Mouse (Mus musculus): ENCODE results near the gene Srcap.

The Srcap gene

DNA sequence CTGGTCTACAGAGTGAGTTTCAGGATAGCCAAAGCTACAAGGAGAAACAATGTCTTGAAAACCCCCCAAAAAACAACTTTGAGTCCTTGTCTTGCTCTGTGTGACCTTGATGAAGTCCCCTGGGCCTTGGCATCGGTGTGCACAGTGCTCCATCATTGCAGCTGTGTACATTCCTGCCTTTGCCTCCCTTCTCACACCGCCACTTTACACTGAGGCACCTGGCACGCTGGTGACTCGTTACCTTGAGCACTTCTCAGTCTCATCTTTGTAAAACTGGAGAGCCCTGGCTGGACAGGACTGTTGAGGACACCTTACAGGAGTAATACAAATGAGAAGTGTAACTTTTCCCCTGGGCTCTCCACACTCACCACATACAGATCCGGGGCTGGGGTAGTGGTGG is 75.4 kb downstream of the Srcap start:
- CTCF ChIA-PET: interaction anchor here in 1 of 4 experiments (0.7 kb wide), 1 partner anchor 90 kb away, joined by 3 read pairs; no protein-coding TSS in a partner anchor
- POLR2A ChIA-PET: interaction anchor here in 2 of 4 experiments (1.3 to 2.4 kb wide), 4 partner anchors 11 to 325 kb away, joined by 3 to 11 read pairs (median 6); partner anchors contain the start of gene Kat8 (in 1 of the 2)

DNA sequence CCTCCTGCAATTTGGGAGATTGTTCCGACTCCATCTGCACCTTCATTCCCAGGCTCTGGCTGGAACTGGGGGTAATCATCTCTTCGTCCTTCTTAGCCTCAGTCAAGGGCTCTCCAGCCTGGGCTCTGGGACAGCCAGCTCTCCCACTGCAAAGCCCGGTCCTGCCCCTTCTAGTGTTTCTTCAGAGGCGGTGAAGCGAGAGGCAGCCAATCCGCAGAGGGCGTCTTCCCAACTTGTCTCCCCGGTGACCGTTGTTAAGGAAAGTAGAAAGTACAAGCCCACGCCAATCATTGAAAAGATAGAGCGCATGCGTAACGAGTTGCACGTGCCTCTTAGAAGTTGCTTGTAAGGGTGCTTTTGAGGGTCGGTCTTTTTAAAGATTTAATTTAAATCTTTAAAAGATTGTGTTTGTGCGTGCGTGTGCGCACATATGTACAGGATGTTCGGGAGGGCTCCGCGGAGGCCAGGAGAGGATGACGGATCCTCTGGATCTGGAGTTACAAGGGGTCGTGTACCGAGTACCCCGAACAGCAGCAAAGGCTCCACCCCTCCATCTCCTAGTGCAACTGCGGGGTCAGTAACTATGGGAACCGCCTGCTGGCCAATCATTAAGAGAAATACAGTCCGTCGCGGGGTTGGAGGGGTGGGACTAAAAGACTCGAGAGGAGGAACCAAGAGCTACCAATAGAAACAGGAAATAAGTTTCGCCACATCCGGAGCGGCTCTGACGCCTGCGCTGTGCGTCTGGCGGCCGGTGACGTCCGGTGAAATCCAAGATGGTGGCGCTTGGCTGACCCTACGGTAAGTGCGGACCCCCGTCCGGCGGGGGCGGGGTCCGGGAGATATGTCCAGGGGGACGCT is 76.5 kb downstream of the Srcap start, which contains the start of the genes Ccdc189 and Rnf40:
Gene Ccdc189, minus strand, starts transcription at position 585 of the 861 bp plus-strand sequence.
Gene Rnf40, plus strand, starts transcription at position 757 of the 861 bp plus-strand sequence.
- ChIA-PET POLR2A (interaction anchor here (0.6 to 6.8 kb wide), 75 partner anchors 9 to 784 kb away, joined by 3 to 52 read pairs (median 4); partner anchors contain the start of genes Phkg2 (in 2 of the 4), Bcl7c (in 1 of the 4), Dctpp1 (in 1 of the 4) and Fbrs (in 1 of the 4)), CTCF (interaction anchor here (0.5 to 1.0 kb wide), 7 partner anchors 8 to 253 kb away, joined by 3 to 4 read pairs (median 3); partner anchors contain the start of gene Bcl7c (in 1 of the 4))

DNA sequence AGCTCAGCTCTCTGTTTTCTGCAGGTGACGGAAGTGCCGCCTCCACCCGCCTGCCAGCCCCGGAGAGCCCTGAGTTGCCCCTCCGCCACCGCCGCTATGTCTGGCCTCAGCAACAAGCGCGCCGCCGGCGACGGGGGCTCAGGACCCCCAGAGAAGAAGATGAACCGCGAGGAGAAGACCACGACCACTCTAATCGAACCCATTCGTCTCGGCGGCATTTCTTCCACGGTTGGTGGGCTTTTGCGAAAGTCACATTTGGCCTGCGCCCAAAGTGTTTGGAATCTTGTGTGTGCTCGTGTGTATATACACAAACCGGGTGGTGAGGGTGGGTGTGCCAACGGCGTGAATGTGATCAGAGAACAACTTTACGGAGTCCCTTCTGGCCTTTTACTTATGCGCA is 77.1 kb downstream of the Srcap start:
- ChIA-PET CTCF (interaction anchor here in 3 of 4 experiments (0.5 to 1.0 kb wide), 3 partner anchors 14 to 120 kb away, joined by 3 to 4 read pairs (median 4); partner anchors contain the start of gene Bcl7c (in 1 of the 3)), POLR2A (interaction anchor here (0.6 to 6.8 kb wide), 63 partner anchors 8 to 784 kb away, joined by 3 to 52 read pairs (median 5); partner anchors contain the start of genes Phkg2 (in 2 of the 4), Bcl7c (in 1 of the 4), Dctpp1 (in 1 of the 4) and Fbrs (in 1 of the 4))

DNA sequence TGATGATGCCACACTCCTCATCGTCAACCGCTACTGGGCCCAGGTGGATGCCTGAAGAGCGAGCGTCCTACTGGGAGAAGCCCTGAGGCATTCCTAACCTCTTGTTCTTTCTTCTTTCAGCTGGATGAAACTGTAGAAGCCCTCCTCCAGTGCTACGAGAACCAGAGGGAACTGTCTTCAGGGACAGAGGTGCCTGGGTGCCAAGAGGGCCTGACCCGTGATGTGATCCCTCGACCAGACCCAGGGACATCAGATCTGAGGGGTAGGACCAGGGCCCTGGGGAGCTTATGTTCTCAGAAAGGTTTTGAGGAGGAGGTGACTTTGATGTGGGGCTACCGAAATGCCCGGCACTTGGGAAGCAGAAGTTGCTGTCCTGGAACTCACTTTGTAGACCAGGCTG is 77.9 kb downstream of the Srcap start:
- CTCF ChIA-PET: no interaction called here
- POLR2A ChIA-PET: interaction anchor here in 3 of 4 experiments (0.7 to 6.8 kb wide), 14 partner anchors 9 to 407 kb away, joined by 3 to 52 read pairs (median 6); partner anchors contain the start of genes Phkg2 (in 2 of the 3) and Fbrs (in 1 of the 3)

DNA sequence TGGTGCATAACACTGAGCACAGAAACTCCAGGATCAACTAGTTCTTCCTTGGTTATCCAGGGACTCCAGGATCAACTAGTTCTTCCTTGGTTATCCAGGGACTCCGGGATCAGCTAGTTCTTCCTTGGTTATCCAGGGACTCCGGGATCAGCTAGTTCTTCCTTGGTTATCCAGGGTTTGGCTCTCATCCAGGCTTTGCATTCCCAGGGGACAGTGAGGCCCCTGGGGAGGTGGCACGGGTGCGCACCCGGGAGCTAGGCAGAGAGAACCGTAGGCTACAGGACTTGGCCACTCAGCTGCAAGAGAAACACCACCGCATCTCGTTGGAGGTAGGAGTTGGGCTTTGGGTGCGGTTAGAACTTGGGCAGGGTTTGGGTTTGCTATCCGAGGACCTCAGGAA is 79.3 kb downstream of the Srcap start:
- CTCF ChIA-PET: interaction anchor here in 2 of 4 experiments (0.6 to 0.7 kb wide), 3 partner anchors 8 to 183 kb away, joined by 3 to 4 read pairs (median 3); no protein-coding TSS in a partner anchor
- POLR2A ChIA-PET: interaction anchor here in 3 of 4 experiments (0.6 to 6.8 kb wide), 26 partner anchors 8 to 331 kb away, joined by 3 to 52 read pairs (median 4); partner anchors contain the start of genes Phkg2 (in 2 of the 3), Bcl7c (in 1 of the 3), Dctpp1 (in 1 of the 3) and Srcap (in 1 of the 3)

DNA sequence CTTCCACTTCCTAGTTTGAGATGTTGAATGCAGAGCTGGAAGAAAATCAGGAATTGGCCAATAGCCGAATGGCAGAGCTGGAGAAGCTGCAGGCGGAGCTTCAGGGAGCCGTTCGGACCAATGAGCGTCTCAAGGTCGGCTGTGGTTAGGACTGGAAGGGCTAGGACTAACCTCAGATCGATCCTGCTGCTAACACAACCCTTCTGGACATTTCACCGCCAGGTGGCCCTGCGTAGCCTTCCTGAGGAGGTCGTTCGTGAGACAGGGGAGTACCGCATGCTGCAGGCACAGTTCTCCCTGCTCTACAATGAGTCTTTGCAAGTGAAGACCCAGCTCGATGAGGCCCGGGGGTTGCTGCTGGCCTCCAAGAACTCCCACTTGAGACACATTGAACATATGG is 80.8 kb downstream of the Srcap start:
- CTCF ChIA-PET: interaction anchor here in 1 of 4 experiments (0.9 to 1.0 kb wide), 2 partner anchors 9 to 59 kb away, joined by 3 read pairs; no protein-coding TSS in a partner anchor
- POLR2A ChIA-PET: interaction anchor here in 3 of 4 experiments (0.7 to 6.8 kb wide), 16 partner anchors 8 to 651 kb away, joined by 3 to 52 read pairs (median 4); partner anchors contain the start of genes Bcl7c (in 1 of the 3), Ctf1 (in 1 of the 3), Phkg2 (in 1 of the 3) and Srcap (in 1 of the 3)

DNA sequence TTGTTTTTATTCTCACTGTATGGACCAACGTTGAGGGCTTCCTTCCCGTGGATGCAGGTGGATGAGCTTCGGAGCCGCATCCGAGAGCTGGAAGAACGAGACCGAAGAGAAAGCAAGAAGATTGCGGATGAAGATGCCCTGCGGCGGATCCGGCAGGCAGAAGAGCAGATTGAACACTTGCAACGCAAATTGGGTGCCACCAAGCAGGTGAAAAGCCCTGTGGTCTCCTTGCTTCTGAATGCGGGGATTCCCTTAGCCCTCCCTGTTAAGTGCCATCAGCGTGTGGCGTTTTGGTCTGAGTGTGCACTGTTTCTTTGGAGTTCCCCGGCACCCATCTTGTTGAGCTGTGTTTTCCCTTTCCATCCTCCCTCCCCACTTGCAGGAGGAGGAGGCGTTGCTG is 85.0 kb downstream of the Srcap start:
- CTCF ChIA-PET: interaction anchor here in 2 of 4 experiments (0.6 to 1.7 kb wide), 7 partner anchors 9 to 390 kb away, joined by 3 to 5 read pairs (median 3); partner anchors contain the start of genes Ccdc189 (in 1 of the 2) and Rnf40 (in 1 of the 2)
- POLR2A ChIA-PET: interaction anchor here (0.5 to 4.9 kb wide), 16 partner anchors 7 to 413 kb away, joined by 3 to 31 read pairs (median 4); partner anchors contain the start of genes Ccdc189 (in 3 of the 4), Rnf40 (in 3 of the 4), Phkg2 (in 1 of the 4) and Zfp629 (in 1 of the 4)

DNA sequence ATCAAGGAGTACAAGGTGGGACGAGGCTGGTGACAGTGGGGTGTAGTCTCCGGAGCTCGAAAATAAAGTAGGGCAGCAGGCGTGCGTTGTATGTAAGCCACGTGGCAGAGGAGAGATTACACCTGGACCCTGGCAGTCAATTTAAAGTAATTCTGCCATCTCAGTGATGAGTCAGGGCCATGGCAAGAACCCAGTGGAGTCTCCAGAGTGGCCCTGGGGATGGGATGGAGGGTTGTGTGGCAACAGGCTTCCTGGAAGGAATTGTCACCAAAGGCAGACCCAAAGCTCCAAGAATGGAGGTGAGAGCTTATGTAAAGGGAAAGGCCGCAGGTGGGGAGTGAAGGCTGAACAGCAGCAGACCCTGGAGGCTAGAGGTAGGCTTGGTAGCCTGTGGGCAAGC is 88.8 kb downstream of the Srcap start:
- ChIA-PET CTCF (no interaction called here), POLR2A (interaction anchor here in 3 of 4 experiments (0.6 to 4.8 kb wide), 12 partner anchors 8 to 221 kb away, joined by 3 to 31 read pairs (median 8); partner anchors contain the start of genes Ccdc189 (in 2 of the 3) and Rnf40 (in 2 of the 3))

DNA sequence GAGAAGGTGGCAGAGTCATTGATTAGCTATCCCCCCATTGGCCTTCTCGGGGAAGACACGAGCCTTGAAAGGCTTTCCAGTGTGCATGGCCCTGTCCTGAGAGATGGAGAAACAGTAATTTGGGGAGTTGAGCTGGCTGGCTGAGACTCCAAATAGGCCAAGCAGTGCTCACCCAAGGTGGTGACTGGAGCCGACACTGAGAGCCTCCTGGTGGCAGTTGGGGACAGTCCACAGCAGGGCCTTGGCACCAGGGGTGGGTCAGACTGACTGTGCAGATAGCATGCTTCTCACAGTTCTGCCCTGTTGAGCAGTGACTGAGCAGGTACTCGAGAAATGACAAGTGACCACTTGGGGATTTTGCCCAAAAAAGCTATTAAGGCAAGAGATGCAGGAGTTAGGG is 90.0 kb downstream of the Srcap start:
- CTCF ChIA-PET: interaction anchor here in 1 of 4 experiments (0.9 kb wide), 1 partner anchor 9 kb away, joined by 3 read pairs; no protein-coding TSS in a partner anchor
- POLR2A ChIA-PET: interaction anchor here (0.6 to 4.4 kb wide), 10 partner anchors 9 to 88 kb away, joined by 3 to 52 read pairs (median 4); partner anchors contain the start of genes Ccdc189 (in 2 of the 4) and Rnf40 (in 2 of the 4)

DNA sequence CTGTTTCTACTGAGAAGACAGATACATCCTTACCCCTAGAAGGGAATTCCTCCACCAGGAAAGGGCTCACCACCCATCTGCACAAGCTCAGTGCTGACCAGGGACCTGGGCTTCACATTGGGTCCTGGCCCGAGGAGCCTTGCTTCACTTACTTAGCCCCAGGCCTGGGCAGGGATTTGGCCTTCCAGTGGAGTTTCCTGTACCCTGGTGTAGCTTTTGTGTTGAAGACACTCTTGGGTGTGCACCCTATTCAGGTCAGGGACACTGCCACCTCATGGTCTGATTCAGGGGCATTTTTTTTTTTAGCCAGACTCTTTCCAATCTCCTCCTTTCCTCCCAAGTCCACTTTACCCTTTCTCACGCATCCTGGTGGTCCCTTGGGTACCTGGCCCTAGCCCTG is 91.1 kb downstream of the Srcap start:
- CTCF ChIA-PET: interaction anchor here in 3 of 4 experiments (0.6 to 0.8 kb wide), 4 partner anchors 25 to 346 kb away, joined by 3 to 7 read pairs (median 4); no protein-coding TSS in a partner anchor
- POLR2A ChIA-PET: interaction anchor here in 3 of 4 experiments (0.6 to 4.4 kb wide), 13 partner anchors 8 to 154 kb away, joined by 3 to 52 read pairs (median 6); partner anchors contain the start of genes Ccdc189 (in 2 of the 3), Rnf40 (in 2 of the 3), Tmem265 (in 1 of the 3) and Zfp629 (in 1 of the 3)

DNA sequence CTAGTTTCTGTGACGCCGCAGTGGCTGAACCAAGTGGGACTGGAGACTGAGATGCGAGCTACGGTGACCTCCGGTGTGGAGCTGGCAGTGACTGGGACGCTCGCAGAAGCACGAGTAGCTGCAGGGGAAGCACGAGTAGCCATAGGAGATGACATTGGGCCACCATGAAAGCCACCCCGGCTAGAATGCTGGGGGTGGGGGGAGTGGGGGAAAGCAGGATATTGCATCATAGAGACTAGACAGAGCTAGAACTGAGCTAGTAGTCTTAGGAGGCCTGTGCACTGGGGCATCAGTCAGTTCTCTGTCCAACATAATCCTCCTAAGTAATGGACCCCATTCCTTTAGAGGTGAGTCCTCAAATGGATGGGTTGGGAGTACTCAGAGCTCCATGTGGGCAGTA is 92.5 kb downstream of the Srcap start:
- POLR2A ChIA-PET: interaction anchor here (0.5 to 4.4 kb wide), 32 partner anchors 8 to 364 kb away, joined by 3 to 52 read pairs (median 4); partner anchors contain the start of genes Zfp629 (in 3 of the 4), Ccdc189 (in 2 of the 4), Rnf40 (in 2 of the 4) and E430018J23Rik (in 1 of the 4)

DNA sequence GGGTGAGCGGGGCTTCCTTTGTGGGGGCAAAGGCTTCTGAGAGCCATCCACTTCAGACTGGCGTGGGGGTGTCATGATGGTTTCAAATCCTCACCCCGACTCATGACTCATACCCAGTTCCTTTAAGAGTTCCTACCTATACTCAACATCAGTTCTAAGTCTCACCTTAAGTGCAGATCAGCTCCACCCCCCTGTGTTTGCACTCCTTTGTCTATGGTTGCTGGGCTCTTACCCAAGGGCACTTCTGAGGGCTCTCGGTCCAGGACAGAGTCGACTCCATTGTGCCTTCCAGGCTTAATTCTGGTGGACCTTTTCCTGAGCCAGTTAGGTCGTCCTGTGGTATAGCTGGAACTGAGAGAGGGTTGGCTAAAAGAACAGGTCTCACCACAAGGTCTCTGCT is 95.4 kb downstream of the Srcap start:
- CTCF ChIA-PET: interaction anchor here in 1 of 4 experiments (1.2 kb wide), 1 partner anchor 70 kb away, joined by 3 read pairs; no protein-coding TSS in a partner anchor

More for the DNA sequence above, 92.5 kb downstream of the Srcap start:
- CTCF ChIA-PET: interaction anchor here in 1 of 4 experiments (0.6 to 1.6 kb wide), 3 partner anchors 27 to 116 kb away, joined by 3 to 7 read pairs (median 4); no protein-coding TSS in a partner anchor

More for the DNA sequence above, 95.4 kb downstream of the Srcap start:
- POLR2A ChIA-PET: interaction anchor here in 1 of 4 experiments (0.9 to 1.2 kb wide), 4 partner anchors 19 to 359 kb away, joined by 3 to 4 read pairs (median 3); partner anchors contain the start of genes Ccdc189 and Rnf40

All from embryonic stem cell, embryonic (primary cell).